Mouse (Mus musculus) lung, adult 2 months (tissue): ENCODE data around the gene Ddit4.
A peak's percentile ranks its signal among the peaks of the same experiment; 100 is the strongest.

Experiments used
- CTCF ChIP-seq: fragments of 200-500 bp; IDR thresholded peaks from 2 replicates; pipeline ENCODE4 v1.5.1; 2011; ENCODE audit warnings: mild to moderate bottlenecking, low read length, control low read depth; ENCODE audit not compliant: insufficient read depth
- POLR2A ChIP-seq: fragments of 200-500 bp; IDR thresholded peaks from 2 replicates; pipeline ENCODE4 v1.6.1; 2011; ENCODE audit warnings: low read depth, mild to moderate bottlenecking, control low read depth, low read length, borderline replicate concordance; ENCODE audit errors: extremely low read depth

GRCm38 (mm10) chr10:59919494-59920181 is 32.0 kb downstream of the Ddit4 start:
- TF ChIP-seq CTCF = no peak
- peak; percentile 21; the same call in 1 of the 2 replicates for TF ChIP-seq POLR2A
